Mouse (Mus musculus) forebrain, embryonic 11.5 days (tissue): Measurements from ENCODE around the gene Atm. TPM values are rescaled to one million over a fixed set of nuclear protein-coding genes. Genes with fewer than 3 reads are reported as not detected.

Experiments used
- ATAC-seq: fragments of 200-750 bp; cut with Nextera tagmentation; replicated peaks from 2 replicates; pipeline ENCODE4 v1.8.0; 2017; ENCODE audit warnings: moderate TSS enrichment; ENCODE audit not compliant: low FRiP score
- DNase-seq: peaks from one replicate; pipeline ENCODE4 v3.0.0-alpha.2; 2017; ENCODE audit warnings: low spot score
- H3K27ac ChIP-seq: fragments of 300-500 bp; sonication (generic); 2 replicates; pipeline ENCODE4 v1.5.1; 2014; ENCODE audit warnings: low read depth, low read length
- H3K27me3 ChIP-seq: fragments of 300-500 bp; sonication (generic); 2 replicates; pipeline ENCODE4 v1.6.1; 2014; ENCODE audit warnings: mild to moderate bottlenecking, low read length, mixed read lengths; ENCODE audit not compliant: control insufficient read depth, insufficient read depth
- H3K36me3 ChIP-seq: fragments of 300-500 bp; sonication (generic); 2 replicates; pipeline ENCODE4 v1.6.1; 2014; ENCODE audit warnings: mild to moderate bottlenecking, low read length, moderate library complexity, mixed read lengths; ENCODE audit not compliant: control insufficient read depth, insufficient read depth
- H3K4me1 ChIP-seq: fragments of 300-500 bp; sonication (generic); replicated peaks from 2 replicates; pipeline ENCODE4 v1.6.1; 2014; ENCODE audit warnings: low read length, mixed read lengths; ENCODE audit not compliant: control insufficient read depth, insufficient read depth
- H3K4me2 ChIP-seq: fragments of 300-500 bp; sonication (generic); 2 replicates; pipeline ENCODE4 v1.6.1; 2014; ENCODE audit warnings: low read depth, mild to moderate bottlenecking, low read length, moderate library complexity, mixed read lengths; ENCODE audit not compliant: severe bottlenecking
- H3K4me3 ChIP-seq: fragments of 300-500 bp; sonication (generic); 2 replicates; pipeline ENCODE4 v1.5.1; 2014; ENCODE audit warnings: low read depth, low read length
- H3K9ac ChIP-seq: fragments of 300-500 bp; sonication (generic); 2 replicates; pipeline ENCODE4 v1.6.1; 2014; ENCODE audit warnings: low read length
- H3K9me3 ChIP-seq: fragments of 300-500 bp; sonication (generic); 2 replicates; pipeline ENCODE4 v1.6.1; 2016; ENCODE audit warnings: low read length, mixed read lengths; ENCODE audit not compliant: control insufficient read depth
- WGBS: fragments of 180-500 bp; shearing (Covaris S2); extraction: QIAGEN DNeasy Blood & Tissue Kit; methylation state at CpG from one replicate; pipeline ENCODE4 v1.1.7; 2014; 5-methylcytosine and 5-hydroxymethylcytosine counted together
- polyA plus RNA-seq: library from polyadenylated mRNA; unstranded; fragments of >200 nt; fragmentation: Nextera tagmentation; extraction: Ambion mirVana; gene quantifications from 2 replicates; pipeline ENCODE4 v1.2.1, GENCODE M21; 2014

The Atm gene
- polyA plus RNA-seq, 1 experiment from 2014 or later = 21.5 TPM

DNA sequence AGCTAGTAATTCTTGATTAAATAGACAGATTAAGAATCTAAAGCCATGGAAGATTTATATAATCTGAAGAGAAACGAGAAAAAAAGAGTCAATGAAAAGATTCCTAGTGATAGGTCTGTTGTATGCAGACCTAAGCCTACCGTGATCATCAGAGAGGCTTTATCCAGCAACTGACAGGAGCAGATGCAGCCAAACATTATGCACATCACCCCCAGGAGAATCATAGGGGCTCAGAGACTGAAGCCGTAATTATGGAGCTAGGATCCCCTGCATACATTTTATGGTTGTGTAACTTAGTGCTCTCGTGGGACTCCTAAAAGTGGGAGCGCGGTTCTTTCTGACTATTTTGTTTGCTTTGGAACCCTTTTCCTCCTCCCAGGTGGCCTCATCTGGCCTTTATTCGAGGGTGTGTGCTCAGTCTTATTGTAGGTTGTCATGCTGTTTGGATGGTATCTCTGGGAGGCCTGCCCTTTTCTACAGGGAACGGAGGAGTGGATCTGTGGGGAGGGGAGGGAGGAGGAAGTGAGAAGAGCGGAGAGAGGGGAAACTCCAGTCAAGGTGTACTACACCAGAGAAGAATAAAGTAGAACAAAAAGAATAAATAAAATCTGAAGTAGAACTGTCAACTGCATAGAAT, 19.0 kb downstream of the Atm start:
- 83% methylated on average over 9 of the region's 9 CpGs for WGBS
- no peak overlapping the region for H3K4me2 ChIP-seq
- H3K4me1 ChIP-seq = no peaks in the 10 kb centered on the region; the same call in 1 of the 2 replicates
- ATAC-seq (no peak), DNase-seq (no peak)
- no peaks in the 10 kb centered on the region for H3K9me3 ChIP-seq
- H3K27me3 ChIP-seq = no peaks in the 10 kb centered on the region
- H3K27ac ChIP-seq = no peak overlapping the region
- H3K36me3 ChIP-seq = no peaks in the 10 kb centered on the region; the same call in 1 of the 2 replicates
- H3K4me3 ChIP-seq = no peak overlapping the region
- no peak overlapping the region for H3K9ac ChIP-seq

GRCm38 (mm10) chr9:53514091-53514490, 22.4 kb downstream of the Atm start:
- ATAC-seq (no peak), DNase-seq (no peak)
- H3K9ac ChIP-seq = no peak overlapping the region
- no peak overlapping the region for H3K27ac ChIP-seq
- H3K4me3 ChIP-seq = no peak overlapping the region
- no peaks in the 10 kb centered on the region; the same call in 1 of the 2 replicates for H3K36me3 ChIP-seq
- no peak overlapping the region for H3K4me2 ChIP-seq
- no peaks in the 10 kb centered on the region; the same call in 1 of the 2 replicates for H3K4me1 ChIP-seq
- no peaks in the 10 kb centered on the region for H3K27me3 ChIP-seq
- H3K9me3 ChIP-seq = no peaks in the 10 kb centered on the region

- Histone ChIP-seq H3K27ac (no peak overlapping the region), H3K36me3 (no peaks in the 10 kb centered on the region; the same call in 1 of the 2 replicates)
These were observed 28.5 kb downstream of the Atm start for GRCm38 (mm10) chr9:53508053-53508452.

GRCm38 (mm10) chr9:53485886-53486285, 50.7 kb downstream of the Atm start:
- H3K9ac ChIP-seq = no peak overlapping the region
- no peak overlapping the region for H3K27ac ChIP-seq
- ATAC-seq = no peak
- no peak for DNase-seq
- no peak overlapping the region for H3K4me2 ChIP-seq
- no peak overlapping the region for H3K4me3 ChIP-seq
- H3K4me1 ChIP-seq = no peaks in the 10 kb centered on the region
- H3K9me3 ChIP-seq = no peaks in the 10 kb centered on the region
- H3K27me3 ChIP-seq = no peaks in the 10 kb centered on the region
- H3K36me3 ChIP-seq = no peaks in the 10 kb centered on the region; the same call in 1 of the 2 replicates

More at GRCm38 (mm10) chr9:53508053-53508452, 28.5 kb downstream of the Atm start:
- H3K4me1 ChIP-seq = no peaks in the 10 kb centered on the region
- ATAC-seq (no peak), DNase-seq (no peak)
- no peak overlapping the region for H3K4me2 ChIP-seq
- 92% methylated on average over 7 of the region's 7 CpGs for WGBS
- H3K9me3 ChIP-seq = no peaks in the 10 kb centered on the region
- H3K4me3 ChIP-seq = no peak overlapping the region
- H3K27me3 ChIP-seq = no peaks in the 10 kb centered on the region
- H3K9ac ChIP-seq = no peak overlapping the region

DNA sequence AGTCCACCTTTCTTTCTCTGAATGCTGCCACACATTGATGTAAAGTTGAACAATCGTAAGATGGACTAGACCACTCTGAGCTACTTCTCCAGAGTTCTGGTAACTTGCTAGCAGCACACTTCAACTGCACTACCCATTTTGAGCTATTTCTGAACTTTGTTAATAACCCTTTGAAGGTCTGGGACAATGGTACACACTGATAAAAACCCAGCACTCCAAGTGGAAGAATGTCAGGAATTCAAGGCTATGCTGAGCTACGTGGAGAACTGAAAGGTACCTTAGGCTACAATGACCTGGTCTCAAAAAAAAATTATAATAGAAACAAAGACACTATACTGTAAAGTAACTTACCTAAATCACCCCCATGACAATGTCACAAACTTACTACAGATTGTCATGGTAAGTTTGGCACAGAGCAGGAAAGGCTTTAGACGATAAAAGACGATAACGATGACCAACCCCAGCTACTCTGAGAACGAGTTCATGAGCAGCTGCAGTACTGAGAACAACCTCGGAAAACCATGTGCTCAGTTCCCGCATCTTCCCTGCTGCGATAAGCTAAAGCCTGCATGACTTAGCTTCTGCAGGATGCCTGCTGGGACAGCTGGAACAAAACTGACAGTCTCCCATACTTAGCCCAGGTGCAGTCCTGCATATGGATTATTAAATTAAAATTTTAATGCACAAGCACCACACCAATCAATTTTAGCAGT, 63.6 kb downstream of the Atm start:
- Histone ChIP-seq H3K27me3 (no peaks in the 10 kb centered on the region), H3K4me1 (no peaks in the 10 kb centered on the region), H3K36me3 (no peaks in the 10 kb centered on the region; the same call in 1 of the 2 replicates), H3K4me2 (no peak overlapping the region), H3K27ac (no peak overlapping the region), H3K4me3 (no peak overlapping the region), H3K9me3 (no peaks in the 10 kb centered on the region), H3K9ac (no peak overlapping the region)
- DNase-seq (no peak), ATAC-seq (no peak)
- WGBS = 89% methylated on average over 9 of the region's 9 CpGs

DNA sequence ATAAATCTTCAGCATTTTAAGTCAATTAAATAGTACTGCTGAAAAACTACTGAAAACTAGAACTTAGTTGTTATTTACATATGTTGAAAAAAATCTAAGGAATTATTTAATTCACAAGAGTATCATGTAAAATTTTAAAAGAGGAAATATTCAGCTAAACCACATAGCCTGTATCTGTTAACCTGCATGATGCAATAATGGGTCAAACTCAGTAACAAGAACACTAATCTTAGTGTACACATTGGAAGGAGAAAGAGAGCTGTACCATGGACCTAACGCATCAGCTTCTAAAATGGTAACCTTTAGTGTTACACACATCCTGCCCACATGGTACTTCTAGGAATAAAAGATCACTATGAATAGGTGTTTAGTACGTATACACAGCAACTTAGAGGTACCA, 84.5 kb downstream of the Atm start:
- no peak overlapping the region for H3K9ac ChIP-seq
- DNase-seq (no peak), ATAC-seq (no peak)
- no peak overlapping the region for H3K27ac ChIP-seq
- H3K36me3 ChIP-seq = no peaks in the 10 kb centered on the region; the same call in 1 of the 2 replicates
- no peaks in the 10 kb centered on the region for H3K9me3 ChIP-seq
- WGBS = 97% methylated on average over 2 of the region's 2 CpGs
- H3K4me3 ChIP-seq = no peak overlapping the region
- H3K4me2 ChIP-seq = no peak overlapping the region
- H3K4me1 ChIP-seq = no peaks in the 10 kb centered on the region
- H3K27me3 ChIP-seq = no peaks in the 10 kb centered on the region

GRCm38 (mm10) chr9:53450609-53451008, 85.9 kb downstream of the Atm start:
- WGBS = 92% methylated on average over 1 of the region's 1 CpGs
- H3K4me2 ChIP-seq = no peak overlapping the region
- H3K9me3 ChIP-seq = no peaks in the 10 kb centered on the region
- no peaks in the 10 kb centered on the region for H3K4me1 ChIP-seq
- H3K27ac ChIP-seq = no peak overlapping the region
- H3K36me3 ChIP-seq = no peaks in the 10 kb centered on the region; the same call in 1 of the 2 replicates
- no peak overlapping the region for H3K4me3 ChIP-seq
- DNase-seq = no peak
- H3K9ac ChIP-seq = no peak overlapping the region
- no peak for ATAC-seq
- H3K27me3 ChIP-seq = no peaks in the 10 kb centered on the region

GRCm38 (mm10) chr9:53435830-53436570, 100.5 kb downstream of the Atm start:
- no peak for DNase-seq
- Histone ChIP-seq H3K4me1 (no peaks in the 10 kb centered on the region), H3K36me3 (no peaks in the 10 kb centered on the region; the same call in 1 of the 2 replicates), H3K9me3 (no peaks in the 10 kb centered on the region), H3K27ac (no peak overlapping the region), H3K4me2 (no peak overlapping the region), H3K9ac (no peak overlapping the region), H3K4me3 (no peak overlapping the region), H3K27me3 (no peaks in the 10 kb centered on the region)
- ATAC-seq = no peak
- WGBS = 90% methylated on average over 14 of the region's 14 CpGs
